Mouse (Mus musculus): ENCODE measurements at regions not wholly inside any gene's neighbourhood (a gene's known extent, or its start where the extent isn't known, plus 50 kb on each side); places are given as distances from the start of the nearest gene placed in this dataset.
"Not testable (repeated sequence)": the region's sequence is repeated elsewhere in the genome, so short reads cannot be mapped to it uniquely, and the experiment has no call there.

DNA sequence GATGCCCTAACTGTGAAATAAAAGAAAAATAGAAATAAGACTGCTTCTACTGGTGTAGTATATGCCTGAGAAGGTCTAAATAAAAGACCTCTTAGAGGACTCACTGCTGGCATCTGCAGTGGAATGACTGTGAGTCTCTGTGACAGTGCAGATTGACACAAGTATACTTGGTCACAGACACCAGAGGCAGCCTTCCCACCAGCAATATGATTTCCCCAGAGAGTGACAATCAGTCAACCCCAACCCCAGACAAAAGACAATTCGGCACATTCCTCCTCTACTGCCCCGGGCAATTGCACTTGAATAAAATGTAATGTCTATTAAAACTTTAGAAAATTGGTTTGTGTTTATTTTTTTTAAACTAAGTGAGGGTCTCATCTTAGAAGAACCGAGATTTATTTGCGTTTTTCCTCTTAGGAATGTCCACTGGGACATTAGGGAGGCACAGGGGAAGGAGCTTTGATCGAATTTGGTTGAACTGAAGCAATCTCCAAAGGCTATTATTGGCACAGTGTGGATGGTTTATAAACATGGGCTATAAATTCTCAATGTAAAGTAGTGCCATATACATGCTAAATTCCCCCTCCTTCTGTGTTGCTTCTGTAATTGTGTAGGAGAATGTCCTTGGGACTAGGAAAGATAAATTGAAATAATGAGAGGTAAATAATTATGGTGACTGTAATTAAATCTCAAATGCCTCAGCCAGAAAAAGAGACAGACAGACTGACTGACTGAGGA is 123.0 kb upstream of the Lnx1 start:
- no peak for DNase-seq

DNA sequence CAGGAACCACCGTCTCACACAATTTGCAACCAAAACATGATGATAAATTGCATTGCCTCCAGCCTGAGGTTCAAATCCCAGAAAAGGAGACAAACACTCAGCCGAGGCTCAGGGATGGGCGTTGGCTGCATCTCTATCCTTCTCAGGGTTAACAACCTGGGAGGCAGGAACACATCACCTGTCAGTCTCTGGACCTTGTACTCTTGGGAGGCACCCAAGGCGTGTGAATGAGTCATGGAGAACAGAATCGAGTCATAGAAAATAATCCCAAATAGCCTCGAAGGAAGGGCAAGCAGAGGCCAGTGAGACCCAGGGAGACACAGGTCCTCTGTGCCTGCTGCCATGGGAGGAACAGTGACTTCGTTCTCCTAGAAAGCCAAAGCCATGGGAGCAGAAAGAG is 121.0 kb upstream of the Lnx1 start:
- DNase-seq = no peak

DNA sequence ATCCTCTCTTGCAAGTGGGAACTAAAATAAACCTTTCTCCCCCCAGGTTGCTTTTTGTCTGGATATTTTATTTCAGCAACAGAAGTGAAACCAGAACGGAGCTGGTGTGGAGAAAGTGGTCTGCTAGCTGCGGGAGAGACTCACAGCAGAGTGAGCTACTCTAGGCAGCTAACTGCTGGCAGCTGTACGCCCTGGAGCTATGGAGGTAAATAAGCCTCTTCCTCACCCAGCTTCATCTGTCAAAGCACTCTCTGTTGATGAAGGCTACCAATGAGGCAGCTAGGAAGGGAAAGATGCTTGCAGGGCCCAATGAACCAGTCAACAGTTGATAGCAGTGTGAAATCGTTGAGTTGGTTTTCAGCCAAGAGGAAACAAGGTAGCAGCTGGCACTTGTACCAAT is 119.3 kb upstream of the Lnx1 start:
- no peak for DNase-seq

DNA sequence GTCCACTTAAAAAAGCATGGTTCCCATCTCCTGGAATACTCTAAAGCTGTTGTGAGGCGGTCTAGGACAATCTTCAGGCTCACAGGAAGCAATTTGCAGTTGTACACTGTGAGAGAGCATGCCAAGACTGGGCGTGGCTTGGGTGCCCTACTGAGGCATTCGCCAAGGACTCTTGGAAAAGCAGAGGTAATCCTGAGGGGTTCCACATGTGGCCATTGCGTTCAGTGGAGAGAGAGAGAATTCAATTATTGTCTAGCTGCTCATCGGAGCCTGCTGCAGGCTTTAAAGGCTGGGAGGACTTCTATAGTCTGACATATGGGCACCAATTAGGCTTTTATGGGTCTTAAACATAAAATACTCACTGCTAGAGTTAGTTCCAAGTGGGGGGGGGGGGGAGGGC is 113.8 kb upstream of the Lnx1 start:
- DNase-seq = no peak

DNA sequence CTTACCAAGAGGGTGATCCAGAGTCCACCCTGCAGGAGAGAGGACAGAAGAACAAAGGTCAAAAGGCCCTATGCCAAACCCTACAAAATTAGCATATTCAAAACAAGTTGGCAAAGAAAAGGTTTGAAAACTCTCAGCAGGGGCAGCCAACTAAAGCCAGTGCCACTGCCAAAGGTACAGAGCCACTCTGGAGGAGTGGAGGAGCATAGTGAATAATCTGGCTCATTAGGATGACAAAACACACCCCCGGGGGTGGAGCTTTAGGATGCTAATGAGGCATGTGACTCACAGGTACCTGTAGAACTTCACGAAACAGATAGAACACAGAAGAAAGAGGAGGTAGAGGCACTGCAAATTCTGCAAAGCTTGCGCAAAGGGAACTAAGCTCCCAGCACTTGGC is 110.7 kb upstream of the Lnx1 start:
- no peak for DNase-seq

DNA sequence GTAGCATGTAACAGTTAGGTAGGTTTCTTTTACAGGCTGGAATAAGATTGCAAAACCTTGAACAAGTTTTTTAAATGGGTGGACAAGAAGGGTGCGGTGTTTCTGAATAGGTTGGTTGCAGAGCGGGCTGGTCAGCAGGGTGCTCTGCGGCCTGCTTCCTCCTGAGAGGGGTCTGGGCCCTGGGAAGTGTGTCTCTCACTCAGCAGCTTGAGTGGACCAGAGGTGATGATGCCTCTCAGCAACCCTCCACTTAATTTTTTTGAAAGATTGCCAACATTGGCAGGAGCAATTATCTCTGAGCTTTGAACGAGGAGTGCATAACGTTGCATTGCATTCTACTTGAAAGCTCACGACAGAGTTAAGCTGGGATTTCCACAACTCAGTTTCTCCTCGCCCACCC is 108.3 kb upstream of the Lnx1 start:
- no peak for DNase-seq

DNA sequence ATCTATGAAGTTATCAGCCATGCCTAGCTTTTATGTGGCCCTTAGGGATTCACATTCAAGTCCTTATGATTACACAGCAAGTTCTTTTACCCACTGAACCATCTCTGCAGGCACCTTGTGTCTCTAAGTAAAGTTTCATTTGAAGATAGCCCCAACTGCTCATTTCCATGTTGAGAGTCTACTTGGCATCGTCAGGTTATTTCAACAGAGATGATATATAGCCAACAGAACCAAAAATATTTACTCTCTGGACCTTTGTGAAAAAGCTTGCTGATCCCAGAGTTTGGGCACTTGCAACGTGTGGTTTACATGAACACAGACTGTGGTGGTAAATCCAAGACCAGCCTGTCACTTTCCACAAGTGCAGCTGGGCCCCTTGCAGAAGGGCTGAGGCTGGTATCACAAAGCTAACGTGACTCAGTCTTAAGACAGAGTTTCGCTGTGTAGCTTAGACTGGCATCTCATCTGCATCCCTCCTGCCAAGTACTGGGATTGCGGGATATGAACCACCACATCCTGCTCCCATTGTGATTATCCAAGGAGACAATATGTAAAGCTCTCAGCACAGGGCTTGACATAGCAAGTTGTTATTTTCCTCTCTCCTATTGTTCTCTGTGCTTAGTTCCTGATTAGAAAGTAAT is 105.0 kb upstream of the Lnx1 start:
- DNase-seq = no peak

DNA sequence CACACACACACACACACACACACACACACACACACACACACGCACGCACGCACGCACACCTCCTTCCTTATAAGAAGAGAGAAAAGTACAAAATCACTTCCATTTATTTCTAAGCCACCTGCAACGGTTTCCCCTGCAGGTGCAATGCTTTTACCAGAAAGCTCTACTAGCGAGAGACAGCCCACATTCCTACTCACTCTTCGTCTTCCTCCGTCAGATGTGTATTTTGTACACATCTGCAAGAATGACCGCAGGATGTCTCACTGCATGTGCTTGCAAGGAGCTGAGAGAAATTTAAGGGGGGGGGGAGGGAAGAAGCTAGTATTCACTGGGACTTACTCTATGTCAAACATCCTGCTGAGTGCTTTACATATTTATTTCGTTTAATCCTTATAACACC is 99.2 kb upstream of the Lnx1 start:
- no peak for DNase-seq

DNA sequence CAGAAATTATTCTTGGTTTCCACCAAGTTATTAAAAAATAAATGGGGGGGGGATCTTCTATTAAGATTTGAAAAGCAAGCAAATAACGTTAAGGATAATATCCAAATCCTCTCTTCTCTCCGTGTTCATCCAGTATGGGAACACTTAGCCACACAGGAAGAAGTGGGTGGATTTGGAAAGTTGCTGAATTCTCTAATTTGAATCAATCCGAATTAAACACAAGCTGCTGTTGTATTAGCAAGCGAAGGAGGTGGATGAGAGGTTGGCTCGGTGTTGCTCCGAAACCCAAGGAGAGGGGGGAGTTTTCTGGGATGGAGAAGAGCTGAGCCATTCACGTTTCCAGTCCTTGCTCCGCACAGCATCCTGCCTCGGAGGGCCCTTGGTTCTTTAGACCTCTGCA is 97.6 kb upstream of the Lnx1 start:
- no peak for DNase-seq

DNA sequence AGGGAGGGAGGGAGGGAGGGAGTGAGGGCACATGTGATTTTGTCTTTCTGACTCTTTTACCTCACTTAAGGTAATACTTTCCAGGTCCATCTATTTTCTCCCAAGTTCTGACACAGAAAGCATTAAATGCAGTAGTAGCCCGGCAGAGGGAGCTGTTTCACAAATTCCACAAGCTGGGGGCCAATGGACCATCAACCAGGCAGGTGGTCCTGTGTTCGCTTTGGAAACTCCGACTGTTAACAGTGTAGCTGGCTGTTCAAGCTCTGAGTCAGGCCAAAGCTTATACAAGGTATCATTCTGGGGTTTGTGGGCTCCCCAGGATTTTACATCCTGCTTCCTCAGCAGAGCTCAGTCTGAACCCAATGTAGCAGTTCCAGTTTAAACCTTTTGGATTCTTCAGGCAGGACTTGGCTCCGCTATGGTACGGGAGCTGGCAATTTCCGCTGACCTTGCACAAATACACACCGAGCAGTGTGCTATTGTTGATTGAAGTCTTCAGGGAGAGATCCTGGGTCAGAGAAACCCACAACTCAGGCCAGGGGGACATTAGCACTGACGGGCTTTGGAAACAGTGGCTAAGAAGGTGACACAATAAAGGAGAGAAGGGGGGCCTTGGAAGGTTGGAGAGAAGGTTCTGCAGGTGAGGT is 93.8 kb upstream of the Lnx1 start:
- DNase-seq = peak in 1 of 2 experiments; percentile 72

DNA sequence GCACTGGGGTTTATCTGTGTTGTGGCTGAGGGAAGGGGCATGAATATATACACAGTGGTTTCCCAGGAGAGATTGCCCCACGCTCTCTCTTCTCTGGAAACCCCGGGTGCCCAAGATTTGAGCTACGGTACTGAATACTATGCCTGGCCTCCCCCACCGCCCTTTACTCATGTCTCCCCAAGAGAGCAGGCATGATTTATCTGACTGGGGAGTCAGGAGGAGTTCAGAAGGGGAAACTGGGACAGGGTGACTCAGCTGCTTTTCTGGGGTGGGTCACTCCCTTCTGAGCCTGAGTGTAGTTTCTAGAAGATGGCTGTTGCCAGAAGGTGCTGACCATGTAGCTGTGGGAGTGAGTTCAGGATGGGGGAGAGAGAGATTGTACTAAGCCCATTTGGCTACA is 92.0 kb upstream of the Lnx1 start:
- DNase-seq = peak; percentile 52 to 71

DNA sequence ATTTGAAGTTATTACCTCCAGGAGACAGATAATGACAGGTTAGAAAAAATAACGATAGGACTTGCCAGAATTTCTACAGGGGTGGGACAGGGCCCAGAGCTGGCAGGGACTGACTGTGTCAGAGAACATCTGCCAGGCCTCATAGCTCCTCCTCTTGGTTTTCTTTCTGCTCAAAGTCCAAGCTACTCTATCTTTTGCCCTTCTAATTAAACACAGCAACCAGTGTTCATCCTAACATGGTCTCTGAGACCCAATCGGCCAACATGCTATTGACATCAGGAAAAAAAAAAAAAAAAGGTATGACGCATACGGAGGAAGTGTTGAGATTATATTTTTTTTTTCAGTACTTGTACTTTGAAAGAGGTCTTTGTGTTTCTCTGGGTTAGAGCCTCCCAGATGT is 90.7 kb upstream of the Lnx1 start:
- peak; percentile 50 to 67 for DNase-seq

DNA sequence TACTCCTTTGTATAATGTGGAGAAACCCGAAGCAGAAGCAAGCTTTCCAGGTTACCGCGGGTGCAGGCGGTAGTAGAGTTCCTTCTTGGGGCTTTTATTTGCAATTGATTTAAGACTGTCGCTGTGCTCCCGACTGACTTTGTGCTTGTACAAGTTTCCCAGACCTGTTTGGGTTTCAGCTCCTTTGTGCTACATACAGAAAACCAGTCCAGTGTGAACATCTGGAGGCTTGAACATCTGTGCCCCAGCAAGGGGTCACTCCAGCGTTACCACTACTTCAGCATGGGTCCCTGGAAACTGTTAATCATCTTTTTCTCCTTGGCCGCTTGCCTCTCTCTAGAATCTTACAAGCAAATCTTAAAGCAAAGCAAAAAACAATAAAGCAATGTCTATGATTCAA is 90.2 kb upstream of the Lnx1 start:
- DNase-seq = peak; percentile 40 to 46

DNA sequence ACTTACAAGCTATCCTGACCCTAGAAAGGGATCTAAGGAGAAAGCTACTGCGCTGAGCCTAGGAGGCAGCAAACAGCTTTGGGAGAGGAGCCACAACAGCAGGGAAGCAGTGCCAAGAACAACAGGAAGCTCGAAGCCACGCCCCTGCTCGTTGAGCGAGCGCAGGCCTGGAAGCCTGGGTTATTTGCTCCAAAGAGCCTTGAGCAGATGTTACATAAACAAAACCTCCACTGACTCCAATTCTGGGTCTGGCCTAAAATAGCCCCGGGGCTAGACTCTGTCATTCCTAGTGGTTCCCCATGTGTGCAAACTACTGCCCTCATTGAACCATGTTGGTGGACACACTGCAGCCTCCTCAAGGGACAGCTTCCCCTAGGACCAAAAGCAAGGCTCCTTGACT is 89.6 kb upstream of the Lnx1 start:
- DNase-seq = peak; percentile 94 to 97

DNA sequence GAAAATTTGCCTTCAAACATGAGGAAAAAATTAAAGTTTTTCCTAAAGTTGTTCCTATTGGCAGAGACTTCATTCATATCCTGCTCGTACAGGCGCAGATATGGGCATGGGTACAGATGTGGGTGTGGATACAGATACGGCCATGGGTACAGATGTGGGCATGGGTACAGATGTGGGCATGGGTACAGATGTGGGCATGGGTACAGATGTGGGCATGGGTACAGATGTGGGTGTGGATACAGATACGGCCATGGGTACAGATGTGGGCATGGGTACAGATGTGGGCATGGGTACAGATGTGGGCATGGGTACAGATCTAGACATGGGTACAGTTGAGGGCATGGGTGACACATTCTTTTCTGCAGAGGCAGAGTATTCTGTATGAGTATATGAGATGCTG is 87.8 kb upstream of the Lnx1 start:
- not testable (repeated sequence) for DNase-seq

DNA sequence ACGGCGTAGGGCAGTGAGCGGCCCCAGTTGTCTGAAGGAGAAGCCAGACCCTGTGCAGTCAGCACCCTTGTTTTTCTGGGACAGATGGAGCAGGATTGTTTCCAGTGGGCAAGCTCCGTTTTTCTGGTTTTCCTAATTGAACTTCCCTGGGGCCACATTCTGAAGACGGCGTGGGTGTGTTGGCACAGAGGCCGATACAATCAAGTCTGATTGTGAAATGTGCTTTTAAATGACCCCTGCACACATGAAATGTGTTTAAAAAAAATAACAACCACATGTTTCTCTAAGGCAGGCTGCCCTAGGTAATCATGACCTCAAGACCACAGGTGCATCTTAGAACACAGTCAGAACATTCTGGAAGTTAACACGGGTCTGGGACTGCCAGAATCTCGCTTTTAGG is 81.2 kb upstream of the Lnx1 start:
- DNase-seq = peak; percentile 59 to 65

DNA sequence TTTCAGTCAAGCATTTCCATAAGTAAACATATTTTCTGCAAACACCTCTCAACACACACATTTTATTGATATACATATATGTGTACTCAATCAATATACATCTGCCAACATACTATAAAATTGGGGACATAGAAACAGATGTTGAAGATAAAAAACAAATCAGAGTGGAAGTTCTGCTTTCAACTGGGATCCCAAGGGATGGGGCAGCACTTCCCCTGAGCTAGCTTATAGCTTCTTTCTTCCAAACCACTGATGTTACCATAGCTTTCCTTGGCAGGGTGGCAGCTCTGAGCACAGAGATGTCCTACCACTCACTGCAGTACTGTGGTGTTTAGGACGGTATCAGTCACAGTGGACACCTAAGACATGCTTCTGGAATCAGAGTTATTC is 75.4 kb upstream of the Lnx1 start:
- no peak for DNase-seq

DNA sequence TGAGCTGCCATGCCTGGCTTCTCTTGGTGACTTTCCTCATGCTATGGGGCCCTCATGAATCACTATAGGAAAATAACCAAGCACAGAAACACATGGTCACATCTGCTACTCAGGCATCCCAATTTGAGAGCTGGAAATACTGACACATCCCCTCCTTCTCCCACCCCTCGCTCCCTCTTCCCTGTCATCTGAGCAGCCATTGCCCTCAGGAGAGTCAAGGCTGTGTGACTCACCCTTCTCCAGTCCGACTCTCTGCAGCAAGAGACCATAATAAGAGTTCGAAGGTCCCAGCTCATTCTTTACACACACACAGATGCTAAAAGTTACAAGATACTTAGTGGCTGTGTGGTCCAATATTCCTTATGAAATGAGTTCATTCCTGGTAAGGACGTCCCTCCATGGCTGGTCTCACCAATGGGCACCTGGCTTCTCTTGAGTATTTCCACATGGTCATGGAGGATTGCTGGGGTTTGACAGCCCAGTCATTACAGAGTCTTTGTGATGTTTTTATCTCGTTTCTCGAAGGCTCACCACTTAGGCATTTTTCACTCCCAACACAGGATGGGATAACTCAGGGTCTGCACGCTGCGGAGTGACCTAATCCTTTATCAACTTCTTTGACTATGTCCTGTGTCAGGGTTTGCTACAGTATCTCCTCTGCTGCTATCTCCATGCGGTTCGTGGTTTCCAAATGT is 74.8 kb upstream of the Lnx1 start:
- DNase-seq = no peak

DNA sequence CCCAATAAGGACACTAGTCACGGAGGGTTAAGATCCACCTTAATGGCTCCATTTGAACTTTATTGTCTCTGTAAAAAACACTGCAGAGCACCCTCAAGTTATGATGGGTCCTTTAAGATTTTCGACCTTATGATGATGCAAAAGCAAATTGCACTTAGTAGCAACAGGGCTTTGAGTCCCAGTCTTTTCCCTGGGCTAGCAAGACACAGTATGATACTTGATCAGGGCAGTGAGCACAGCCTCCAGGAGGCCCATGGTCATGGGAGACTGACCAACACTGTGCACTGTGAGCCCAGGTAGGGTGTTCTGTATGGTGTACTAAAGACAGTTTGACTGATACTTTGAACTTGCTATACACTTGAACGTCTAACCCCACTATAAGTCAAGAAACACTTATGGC is 73.4 kb upstream of the Lnx1 start:
- DNase-seq = no peak

DNA sequence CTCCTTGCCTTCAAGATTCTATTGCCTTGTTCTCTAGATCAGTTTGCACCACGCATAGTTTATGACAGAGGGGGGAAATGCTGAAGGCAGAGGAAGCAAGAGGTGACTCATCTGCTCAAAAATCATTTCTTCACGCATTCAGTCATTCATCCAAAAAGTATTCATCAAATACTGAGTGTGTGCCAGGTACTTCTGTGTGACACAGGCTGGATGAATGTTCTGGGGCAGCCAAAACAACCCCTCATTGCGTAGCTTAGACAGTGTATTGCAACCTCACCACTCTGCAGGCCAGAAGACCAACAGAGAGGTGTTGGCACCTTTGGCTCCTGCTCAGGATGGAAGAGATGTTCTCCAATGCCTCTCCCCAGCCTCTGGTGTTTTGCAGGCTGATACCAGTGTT is 72.9 kb upstream of the Lnx1 start:
- no peak for DNase-seq

DNA sequence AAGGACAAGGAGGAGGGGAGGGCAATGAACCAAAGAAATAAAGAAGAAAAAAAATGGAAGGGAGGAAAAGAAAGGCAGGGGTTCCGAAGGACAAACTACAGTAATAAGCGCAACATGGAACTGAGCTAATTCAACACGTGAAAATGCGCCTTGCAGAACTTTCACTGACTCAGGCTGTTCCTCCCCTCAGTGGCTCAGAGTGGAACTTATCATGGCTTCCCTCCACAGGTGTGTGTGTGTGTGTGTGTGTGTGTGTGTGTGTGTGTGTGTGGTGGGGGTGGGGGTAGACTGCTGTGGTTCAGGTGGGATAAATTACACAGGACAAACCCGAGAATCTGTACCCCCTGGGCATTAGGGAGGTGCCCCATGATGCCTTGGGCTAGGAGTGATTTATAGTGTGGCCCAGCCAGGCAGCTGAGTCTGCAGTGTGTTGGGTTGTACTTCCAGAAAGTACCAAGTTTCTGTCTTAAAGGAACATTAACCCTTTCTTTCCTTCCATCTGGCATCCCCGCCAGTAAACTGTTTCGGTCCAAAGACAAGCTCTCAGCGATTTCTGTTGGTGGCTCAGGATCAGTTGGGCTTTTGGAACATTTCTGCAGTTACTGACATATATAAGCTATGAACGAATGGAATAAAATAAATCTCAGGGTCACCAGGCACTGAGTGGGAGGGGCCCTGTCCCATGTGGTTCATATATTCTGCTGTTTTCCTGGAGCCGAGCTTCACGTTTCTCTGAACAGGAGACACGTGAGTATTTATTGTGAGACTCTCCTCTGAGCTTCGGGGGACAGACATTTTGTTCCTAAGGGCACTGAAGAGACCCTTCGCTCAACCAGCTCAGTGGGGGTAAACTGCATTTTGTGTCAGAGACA is 71.1 kb upstream of the Lnx1 start:
- DNase-seq = no peak

DNA sequence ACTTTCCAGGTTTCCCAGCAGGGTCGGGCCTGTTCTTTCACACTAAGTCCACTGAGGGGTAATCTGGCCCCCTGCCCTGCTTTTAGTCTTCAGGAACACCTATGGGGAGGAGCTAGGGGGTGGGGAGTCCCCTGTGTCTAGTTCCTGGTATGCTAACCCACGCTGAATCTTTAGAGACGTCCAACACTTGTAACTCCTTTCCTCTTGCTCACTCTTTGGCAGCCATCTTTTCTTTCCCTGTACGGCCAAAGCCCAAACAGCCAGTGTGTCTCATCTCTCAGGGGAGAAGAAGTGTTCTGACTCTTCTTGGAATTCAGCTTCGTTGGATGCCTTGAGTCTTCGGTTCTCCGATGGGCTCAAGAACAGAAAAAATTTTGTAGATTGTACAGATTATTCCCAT is 68.4 kb upstream of the Lnx1 start:
- DNase-seq = peak; percentile 25 to 53

Measured in heart, adult 18-20 months (tissue).